Mouse (Mus musculus) left cerebral cortex, postnatal 14 days (tissue): Measurements from ENCODE around the gene Ccdc177. TPM values are rescaled to one million over a fixed set of nuclear protein-coding genes. Genes with fewer than 3 reads are reported as not detected.

ENCODE experiments used
- DNase-seq, 2 experiments: peaks; one replicate each; pipeline ENCODE4 v3.0.0; 2021 to 2022; ENCODE audit warnings: low spot score in 2 of 2, mixed read lengths in 1 of 2
- intact Hi-C: fragments of 180-260 bp; cut with DNase I; formaldehyde crosslinking; loops from one replicate; pipeline ENCODE4 v1.15.1; 2025
- total RNA-seq, 2 experiments: library from RNA; stranded (reverse); gene quantifications; 2 replicates each; pipeline ENCODE4 v1.2.3; 2021

Ccdc177 gene
- total RNA-seq, 2 experiments from 2014 or later: 17.0 to 18.1 TPM

GRCm38 (mm10) chr12:80706208-80706914 is 54.1 kb downstream of the Ccdc177 start:
- intact Hi-C loops: no loop called here
- DNase-seq: no peak

Other genes with a start within 250 kb of the Ccdc177 start
- 10 to 100 TPM; 61.8 to 73.1 TPM for gene Galnt16, start 242.4 kb downstream of the Ccdc177 start, total RNA-seq
- 10 to 100 TPM; 40.1 to 40.5 TPM for gene Slc39a9, start 116.8 kb downstream of the Ccdc177 start, total RNA-seq
- gene Erh, start 116.3 kb downstream of the Ccdc177 start, total RNA-seq: 10 to 100 TPM; 46.8 to 53.1 TPM
- gene Plekhd1, start 68.1 kb downstream of the Ccdc177 start, total RNA-seq: 1 to 10 TPM; 2.8 to 2.9 TPM
- 10 to 100 TPM; 27.0 to 29.5 TPM for gene Susd6, start 29.8 kb upstream of the Ccdc177 start, total RNA-seq
- gene Srsf5, start 184.8 kb upstream of the Ccdc177 start, total RNA-seq: 100 to 1,000 TPM; 314 to 326 TPM
- not detected for gene Slc10a1, start 208.0 kb upstream of the Ccdc177 start, total RNA-seq